Comparison of ENCODE assay signal across 8 mouse cellular contexts in the genomic region with DNA sequence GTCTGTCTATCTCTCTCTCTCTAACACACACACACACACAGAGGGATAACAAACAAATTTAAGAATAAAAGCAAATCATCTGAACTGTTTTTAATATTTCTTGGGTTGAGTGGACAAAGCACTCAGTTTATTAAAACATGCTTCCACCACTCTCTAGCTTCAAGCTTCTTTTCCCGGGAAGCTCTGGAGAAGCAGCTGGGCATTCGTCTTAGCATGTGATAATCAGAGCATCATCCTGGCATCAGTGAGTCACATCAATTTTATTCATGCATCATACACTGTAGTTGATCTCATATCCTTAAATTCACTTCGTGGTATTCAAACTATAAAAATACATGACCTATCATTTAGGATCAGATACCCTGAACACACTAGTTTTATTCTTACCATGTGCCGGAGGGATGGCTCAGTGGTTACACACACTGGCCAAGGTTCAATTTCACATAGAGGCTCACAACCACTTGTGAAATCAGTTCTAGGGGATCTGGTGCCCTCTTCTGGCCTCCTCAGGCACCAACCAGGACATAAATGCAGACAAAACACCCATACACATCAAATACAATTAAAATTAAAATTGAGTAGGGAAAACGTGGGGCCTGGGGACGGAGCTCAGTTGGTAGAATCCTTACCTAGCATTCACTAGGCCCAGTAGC.
DNase-seq lines count a peak whose midpoint lies in the region; ATAC-seq lines count a peak whose summit lies in the region.

No protein-coding gene starts in this region.

- no peak overlapping the region for H3K9ac ChIP-seq in midbrain, embryonic 14.5 days (replicated peaks; ENCODE audit: low read length)
- no peak overlapping the region for H3K9ac ChIP-seq in midbrain, embryonic 15.5 days

- ATAC-seq in midbrain, embryonic 14.5 days (ENCODE audit: low FRiP score, low TSS enrichment): no peak
- ATAC-seq in midbrain, embryonic 15.5 days (replicated peaks): no peak

- H3K4me2 ChIP-seq in midbrain, embryonic 14.5 days (ENCODE audit: low read length): no peak overlapping the region
- no peak overlapping the region for H3K4me2 ChIP-seq in midbrain, embryonic 15.5 days

- WGBS in midbrain, embryonic 14.5 days: 78% methylated on average over 6 of the region's 6 CpGs
- WGBS in midbrain, embryonic 15.5 days: 79% methylated on average over 6 of the region's 6 CpGs

- H3K9me3 ChIP-seq in midbrain, embryonic 14.5 days (ENCODE audit: control insufficient read depth, low read length): no peaks in the 10 kb centered on the region
- no peaks in the 10 kb centered on the region for H3K9me3 ChIP-seq in midbrain, embryonic 15.5 days

- H3K4me1 ChIP-seq in midbrain, embryonic 14.5 days (ENCODE audit: control insufficient read depth, insufficient read depth, low read length): no peaks in the 10 kb centered on the region
- H3K4me1 ChIP-seq in midbrain, embryonic 15.5 days: no peaks in the 10 kb centered on the region

- no peaks in the 10 kb centered on the region for H3K36me3 ChIP-seq in midbrain, embryonic 14.5 days (ENCODE audit: control insufficient read depth, insufficient read depth, low read length)
- H3K36me3 ChIP-seq in midbrain, embryonic 15.5 days (replicated peaks): no peaks in the 10 kb centered on the region

- H3K4me3 ChIP-seq in midbrain, embryonic 14.5 days (replicated peaks; ENCODE audit: low read depth, low read length): no peak overlapping the region
- H3K4me3 ChIP-seq in midbrain, embryonic 15.5 days: no peak overlapping the region

- DNase-seq in cerebellum, postnatal 14 days: peak; percentile 44 to 63
- no peak for DNase-seq in cerebellum, adult 11 months
- DNase-seq in midbrain, embryonic 14.5 days: peak; percentile 49
- DNase-seq in induced T-regulatory cell, adult 2 months (ENCODE audit: low read depth): peak; percentile 80
- peak; percentile 65 for DNase-seq in thymus, postnatal 25 days
- DNase-seq in Muller cell, postnatal 12 days (ENCODE audit: inconsistent ontology term): no peak
- DNase-seq in left cerebral cortex, adult 11 months (ENCODE audit: low spot score): no peak

- no peaks in the 10 kb centered on the region for H3K27me3 ChIP-seq in midbrain, embryonic 14.5 days (ENCODE audit: control insufficient read depth, insufficient read depth, low read length)
- no peaks in the 10 kb centered on the region for H3K27me3 ChIP-seq in midbrain, embryonic 15.5 days (replicated peaks)

- H3K27ac ChIP-seq in midbrain, embryonic 14.5 days (replicated peaks; ENCODE audit: low read depth, low read length): no peak overlapping the region
- no peak overlapping the region for H3K27ac ChIP-seq in midbrain, embryonic 15.5 days

Comparison
In these comparisons a context has a peak if more than half of its experiments do, and no peak if none do; other contexts are left out.
1. DNase-seq: peak in cerebellum, postnatal 14 days (2 of 2), midbrain, embryonic 14.5 days (single experiment), induced T-regulatory cell, adult 2 months (single experiment) and thymus, postnatal 25 days (single experiment); none in cerebellum, adult 11 months (single experiment), Muller cell, postnatal 12 days (single experiment) and left cerebral cortex, adult 11 months (single experiment).